Mouse (Mus musculus): ENCODE measurements at regions not wholly inside any gene's neighbourhood (a gene's known extent, or its start where the extent isn't known, plus 50 kb on each side); places are given as distances from the start of the nearest gene placed in this dataset.

GRCm38 (mm10) chr14:23237376-23237775 lies 776.9 kb downstream of the Kcnma1 start:
- no peak for TF ChIP-seq CTCF (IDR thresholded peaks at IDR 0.05; ENCODE audit: low read depth)
- TF ChIP-seq EP300 (IDR thresholded peaks at IDR 0.05; ENCODE audit: low read depth) = peak; percentile 47; the same call in 1 of the 2 replicates
